Mouse (Mus musculus): ENCODE data around the gene H2al1k. TPM values are rescaled to one million over a fixed set of nuclear protein-coding genes. Genes with fewer than 3 reads are reported as not detected.
"Not testable (repeated sequence)": the region's sequence is repeated elsewhere in the genome, so short reads cannot be mapped to it uniquely, and the experiment has no call there.

The H2al1k gene
- not detected in 2 replicates for polyA plus RNA-seq (2015; fragmentation: Nextera tagmentation; extraction: Ambion mirVana)

DNA sequence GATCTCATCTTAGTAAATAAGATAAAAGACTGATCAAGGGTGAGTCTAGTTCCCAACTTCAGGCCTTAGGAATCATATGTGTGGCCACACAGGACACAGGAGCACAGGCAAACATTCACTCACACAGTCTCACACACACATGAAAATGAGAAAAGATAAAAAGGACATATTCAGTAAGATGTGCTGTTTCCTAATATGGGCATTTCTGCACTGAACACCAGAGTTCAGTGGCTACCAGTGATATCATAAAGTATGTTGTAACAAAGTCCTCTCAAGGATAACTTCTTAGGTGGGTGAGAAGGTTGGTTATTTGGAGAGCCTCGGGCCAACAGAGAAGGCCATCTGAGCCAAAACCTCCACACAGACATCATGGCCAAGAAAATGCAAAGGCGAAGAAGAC, at the start of gene H2al1k:
TSS of gene H2al1k (plus strand) at position 301 of the 400 bp plus-strand sequence.
- WGBS: no CpG with 5 or more reads among the region's 2 CpGs
- not testable (repeated sequence) for H3K36me3 ChIP-seq; H3K27me3 ChIP-seq; H3K4me3 ChIP-seq (replicated peaks); H3K4me2 ChIP-seq (replicated peaks); H3K27ac ChIP-seq (replicated peaks); H3K9me3 ChIP-seq (replicated peaks); H3K9ac ChIP-seq; H3K4me1 ChIP-seq; ATAC-seq (ENCODE audit: insufficient number of reproducible peaks, low FRiP score, low TSS enrichment, low read depth)

DNA sequence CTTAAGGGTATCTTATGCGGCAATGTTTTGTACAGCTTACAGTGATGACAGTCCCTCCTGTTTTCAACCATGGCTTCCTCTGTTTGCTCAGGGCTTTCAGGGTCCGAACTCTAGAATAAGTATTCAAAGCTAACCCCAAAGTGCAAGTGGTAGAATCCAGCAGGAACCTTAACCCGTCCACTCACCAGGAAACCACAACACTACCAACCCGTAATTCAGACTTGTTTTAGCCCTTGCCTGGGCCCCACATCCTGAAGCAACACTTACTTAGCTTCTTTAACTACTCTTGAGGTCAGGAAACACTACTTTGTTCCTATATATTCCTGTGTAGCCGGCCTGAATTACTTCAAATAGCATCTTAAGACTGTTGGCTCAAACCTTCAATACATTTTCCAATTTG, 47.6 kb upstream of the H2al1k start:
- ATAC-seq (ENCODE audit: insufficient number of reproducible peaks, low FRiP score, low TSS enrichment, low read depth): no peak
- Histone ChIP-seq H3K9ac (no peak overlapping the region), H3K9me3 (replicated peaks) (no peaks in the 10 kb centered on the region), H3K4me3 (replicated peaks) (no peak overlapping the region), H3K27me3 (no peaks in the 10 kb centered on the region), H3K36me3 (no peaks in the 10 kb centered on the region), H3K4me1 (no peaks in the 10 kb centered on the region), H3K27ac (replicated peaks) (no peak overlapping the region), H3K4me2 (replicated peaks) (no peak overlapping the region)
- WGBS: 72% methylated on average over 5 of the region's 5 CpGs

DNA sequence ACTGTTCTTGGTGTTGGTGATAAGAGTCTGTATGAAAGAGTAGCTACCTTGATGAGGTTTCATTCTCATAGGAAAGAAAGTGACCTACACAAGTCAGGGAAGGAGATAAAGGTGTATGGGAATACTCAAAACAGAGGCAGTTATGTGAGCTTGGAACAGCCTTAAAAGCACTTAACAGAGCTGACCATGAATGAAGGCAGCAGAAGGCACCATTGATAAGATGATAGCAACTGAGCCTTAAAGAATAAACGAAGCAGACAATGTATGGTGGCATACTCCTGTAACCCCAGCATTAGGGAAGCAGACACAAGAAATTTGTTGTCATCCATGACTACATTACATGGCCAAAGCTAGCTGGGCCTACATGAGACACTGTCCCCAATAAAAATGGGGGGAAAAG, 47.0 kb upstream of the H2al1k start:
- Histone ChIP-seq H3K27ac (replicated peaks) (no peak overlapping the region), H3K27me3 (no peaks in the 10 kb centered on the region), H3K9ac (no peak overlapping the region), H3K9me3 (replicated peaks) (no peaks in the 10 kb centered on the region), H3K4me3 (replicated peaks) (no peak overlapping the region), H3K36me3 (no peaks in the 10 kb centered on the region), H3K4me2 (replicated peaks) (no peak overlapping the region), H3K4me1 (no peaks in the 10 kb centered on the region)
- ATAC-seq (ENCODE audit: insufficient number of reproducible peaks, low FRiP score, low TSS enrichment, low read depth): no peak
- 71% methylated on average over 1 of the region's 1 CpGs for WGBS

DNA sequence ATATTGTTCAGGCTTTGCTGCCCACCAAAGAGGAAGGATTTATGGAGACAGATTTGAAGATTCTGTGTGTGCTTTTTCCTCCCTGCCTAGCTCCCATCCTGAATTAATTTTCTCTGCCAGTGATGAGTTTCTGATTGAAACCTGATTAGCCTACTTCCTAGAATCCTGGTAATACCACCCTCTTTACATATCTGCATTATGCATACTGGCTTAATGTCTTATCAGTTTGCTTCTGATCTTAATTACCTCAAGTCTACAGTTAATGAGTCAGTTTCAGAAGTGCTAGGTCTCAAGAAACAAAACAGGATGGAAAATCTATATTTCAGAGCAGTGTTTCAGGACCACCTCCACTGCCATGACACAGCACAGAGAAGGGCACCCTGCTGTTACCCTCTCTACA, 34.0 kb upstream of the H2al1k start:
- H3K9ac ChIP-seq; H3K27me3 ChIP-seq; H3K36me3 ChIP-seq; H3K4me1 ChIP-seq; ATAC-seq (ENCODE audit: insufficient number of reproducible peaks, low FRiP score, low TSS enrichment, low read depth); H3K4me3 ChIP-seq (replicated peaks); H3K27ac ChIP-seq (replicated peaks); H3K9me3 ChIP-seq (replicated peaks); H3K4me2 ChIP-seq (replicated peaks): not testable (repeated sequence)

DNA sequence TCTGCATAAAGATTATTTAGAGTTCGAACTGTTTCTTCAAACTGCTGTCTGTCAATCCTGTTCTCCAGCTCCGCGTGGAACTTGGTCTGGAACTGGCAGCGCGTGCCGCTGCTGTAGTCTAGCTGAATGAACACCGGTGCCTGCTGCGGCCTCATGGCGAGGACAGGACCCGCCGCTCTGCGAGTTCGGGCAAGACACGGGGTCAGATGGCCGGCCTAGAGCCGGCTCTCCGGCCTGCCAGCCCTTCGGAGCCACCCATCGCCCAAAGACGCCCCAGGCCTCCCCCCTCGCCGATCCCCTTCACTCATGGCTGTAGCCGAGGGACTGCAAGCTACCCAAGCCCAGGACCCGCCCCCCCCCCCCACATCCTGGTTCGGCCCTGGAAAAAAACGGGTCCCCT, 22.5 kb upstream of the H2al1k start:
- not testable (repeated sequence) for H3K27ac ChIP-seq (replicated peaks); H3K9me3 ChIP-seq (replicated peaks); H3K4me2 ChIP-seq (replicated peaks); ATAC-seq (ENCODE audit: insufficient number of reproducible peaks, low FRiP score, low TSS enrichment, low read depth); H3K27me3 ChIP-seq; H3K9ac ChIP-seq; H3K36me3 ChIP-seq; H3K4me3 ChIP-seq (replicated peaks); H3K4me1 ChIP-seq
- 89% methylated on average over 22 of the region's 26 CpGs for WGBS

DNA sequence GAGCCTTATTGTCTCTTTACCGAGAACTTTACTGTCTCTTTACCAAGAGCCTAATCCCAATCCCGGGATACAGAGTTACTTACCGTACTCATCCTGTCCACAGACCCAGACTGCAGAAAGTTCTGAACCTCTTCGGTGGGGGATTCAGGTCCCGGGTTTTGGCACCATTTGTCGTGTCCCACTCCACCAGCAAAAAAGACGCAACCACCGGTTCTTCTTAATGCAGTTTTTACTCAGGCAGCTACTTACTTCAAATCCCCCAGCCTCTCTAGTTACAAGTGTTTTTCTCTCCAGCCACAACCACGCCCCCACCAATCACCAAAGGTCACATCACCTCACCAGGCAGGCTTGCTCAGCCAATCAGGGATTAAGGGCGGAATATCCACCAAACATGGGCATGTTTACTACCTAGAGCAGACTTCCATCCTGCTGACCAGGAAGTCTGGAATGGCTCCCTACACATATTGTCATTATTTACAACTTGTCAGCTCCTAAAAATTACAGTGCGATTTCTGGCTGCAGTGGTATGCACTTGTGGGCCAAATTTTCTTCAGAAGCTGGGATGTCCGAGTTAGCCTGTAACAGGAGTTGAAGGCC, 18.0 kb upstream of the H2al1k start:
- H3K36me3 ChIP-seq; H3K9ac ChIP-seq; H3K4me3 ChIP-seq (replicated peaks); ATAC-seq (ENCODE audit: insufficient number of reproducible peaks, low FRiP score, low TSS enrichment, low read depth); H3K27ac ChIP-seq (replicated peaks); H3K4me1 ChIP-seq; H3K9me3 ChIP-seq (replicated peaks); H3K27me3 ChIP-seq; H3K4me2 ChIP-seq (replicated peaks): not testable (repeated sequence)
- 77% methylated on average over 12 of the region's 12 CpGs for WGBS

DNA sequence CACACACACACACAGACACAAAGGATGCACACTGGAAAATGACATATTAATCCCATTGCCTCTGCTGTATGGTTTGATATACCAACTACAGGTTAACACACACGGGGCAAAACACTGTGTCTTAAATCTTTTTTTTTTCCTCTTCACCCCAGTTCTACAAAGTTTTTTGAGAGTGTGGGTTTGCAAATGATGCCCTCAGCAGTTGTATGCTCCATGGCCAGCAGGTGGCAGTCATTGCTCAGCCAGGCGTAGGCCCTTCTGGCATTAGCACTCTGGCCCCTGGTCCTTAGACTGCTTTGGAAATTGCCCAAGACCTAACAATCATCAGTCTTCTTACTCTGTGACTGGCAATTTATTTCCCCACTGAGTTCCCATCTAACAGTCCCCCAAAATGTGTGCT, 17.4 kb upstream of the H2al1k start:
- H3K27me3 ChIP-seq; H3K4me2 ChIP-seq (replicated peaks); ATAC-seq (ENCODE audit: insufficient number of reproducible peaks, low FRiP score, low TSS enrichment, low read depth); H3K27ac ChIP-seq (replicated peaks); H3K4me1 ChIP-seq; H3K9ac ChIP-seq; H3K4me3 ChIP-seq (replicated peaks); H3K36me3 ChIP-seq; H3K9me3 ChIP-seq (replicated peaks): not testable (repeated sequence)
- WGBS: 72% methylated on average over 2 of the region's 2 CpGs

DNA sequence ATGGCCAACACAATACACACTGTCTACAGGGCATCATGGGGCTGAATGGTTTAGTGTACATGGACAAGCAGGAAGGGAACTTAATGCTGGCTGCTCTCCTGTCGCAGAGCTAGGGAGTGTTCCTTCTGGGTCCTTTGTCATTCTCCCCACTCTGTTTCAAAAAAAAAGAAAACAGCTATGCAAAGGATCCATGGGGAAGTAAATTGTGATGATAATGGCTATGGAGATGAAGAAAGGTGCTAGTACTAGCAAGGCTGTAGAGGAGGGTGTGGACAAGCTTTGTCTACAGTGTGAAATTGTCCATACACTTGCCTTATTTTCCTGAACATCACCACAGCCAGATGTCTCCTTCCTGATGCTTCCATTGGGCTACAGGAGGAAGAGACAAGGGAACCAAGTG, 15.4 kb upstream of the H2al1k start:
- not testable (repeated sequence) for H3K9ac ChIP-seq; ATAC-seq (ENCODE audit: insufficient number of reproducible peaks, low FRiP score, low TSS enrichment, low read depth); H3K4me1 ChIP-seq; H3K36me3 ChIP-seq; H3K27ac ChIP-seq (replicated peaks); H3K9me3 ChIP-seq (replicated peaks); H3K4me3 ChIP-seq (replicated peaks); H3K4me2 ChIP-seq (replicated peaks); H3K27me3 ChIP-seq
- 54% methylated on average over 1 of the region's 1 CpGs for WGBS

DNA sequence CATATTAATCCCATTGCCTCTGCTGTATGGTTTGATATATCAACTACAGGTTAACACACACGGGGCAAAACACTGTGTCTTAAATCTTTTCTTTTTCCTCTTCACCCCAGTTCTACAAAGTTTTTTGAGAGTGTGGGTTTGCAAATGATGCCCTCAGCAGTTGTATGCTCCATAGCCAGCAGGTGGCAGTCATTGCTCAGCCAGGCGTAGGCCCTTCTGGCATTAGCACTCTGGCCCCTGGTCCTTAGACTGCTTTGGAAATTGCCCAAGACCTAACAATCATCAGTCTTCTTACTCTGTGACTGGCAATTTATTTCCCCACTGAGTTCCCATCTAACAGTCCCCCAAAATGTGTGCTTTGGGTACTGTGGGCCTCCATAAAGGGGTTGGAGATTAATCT, 23.6 kb downstream of the H2al1k start:
- not testable (repeated sequence) for H3K27ac ChIP-seq (replicated peaks); H3K9me3 ChIP-seq (replicated peaks); H3K9ac ChIP-seq; H3K27me3 ChIP-seq; H3K4me2 ChIP-seq (replicated peaks); H3K36me3 ChIP-seq; H3K4me3 ChIP-seq (replicated peaks); H3K4me1 ChIP-seq; ATAC-seq (ENCODE audit: insufficient number of reproducible peaks, low FRiP score, low TSS enrichment, low read depth)
- WGBS: 36% methylated on average over 2 of the region's 2 CpGs

DNA sequence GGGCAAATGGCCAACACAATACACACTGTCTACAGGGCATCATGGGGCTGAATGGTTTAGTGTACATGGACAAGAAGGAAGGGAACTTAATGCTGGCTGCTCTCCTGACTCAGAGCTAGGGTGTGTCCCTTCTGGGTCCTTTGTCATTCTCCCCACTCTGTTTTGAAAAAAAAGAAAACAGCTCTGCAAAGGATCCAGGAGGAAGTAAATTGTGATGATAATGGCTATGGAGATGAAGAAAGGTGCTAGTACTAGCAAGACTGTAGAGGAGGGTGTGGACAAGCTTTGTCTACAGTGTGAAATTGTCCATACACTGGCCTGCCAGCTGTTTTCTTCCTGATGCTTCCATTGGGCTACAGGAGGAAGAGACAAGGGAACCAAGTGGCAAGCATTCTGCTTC, 25.5 kb downstream of the H2al1k start:
- H3K36me3 ChIP-seq; H3K4me1 ChIP-seq; H3K9me3 ChIP-seq (replicated peaks); H3K4me3 ChIP-seq (replicated peaks); H3K27me3 ChIP-seq; H3K27ac ChIP-seq (replicated peaks); H3K9ac ChIP-seq; H3K4me2 ChIP-seq (replicated peaks); ATAC-seq (ENCODE audit: insufficient number of reproducible peaks, low FRiP score, low TSS enrichment, low read depth): not testable (repeated sequence)
